Mouse (Mus musculus): Measurements from ENCODE around the gene Nus1. TPM values are rescaled to one million over a fixed set of nuclear protein-coding genes. Genes with fewer than 3 reads are reported as not detected.

The Nus1 gene
- total RNA-seq (2021): 10 to 100 TPM; 52.0 to 63.4 TPM
- long read RNA-seq, experiment 1, full-length matches to known transcripts: 51 of 62 reads
- long read RNA-seq, experiment 1, partial matches to known transcripts: 0 of 62 reads
- long read RNA-seq, experiment 1, other reads (novel, unspliced or antisense): 11 of 62 reads
- long read RNA-seq, experiment 2, full-length matches to known transcripts: 9 of 17 reads
- long read RNA-seq, experiment 2, partial matches to known transcripts: 0 of 17 reads
- long read RNA-seq, experiment 2, other reads (novel, unspliced or antisense): 8 of 17 reads

DNA sequence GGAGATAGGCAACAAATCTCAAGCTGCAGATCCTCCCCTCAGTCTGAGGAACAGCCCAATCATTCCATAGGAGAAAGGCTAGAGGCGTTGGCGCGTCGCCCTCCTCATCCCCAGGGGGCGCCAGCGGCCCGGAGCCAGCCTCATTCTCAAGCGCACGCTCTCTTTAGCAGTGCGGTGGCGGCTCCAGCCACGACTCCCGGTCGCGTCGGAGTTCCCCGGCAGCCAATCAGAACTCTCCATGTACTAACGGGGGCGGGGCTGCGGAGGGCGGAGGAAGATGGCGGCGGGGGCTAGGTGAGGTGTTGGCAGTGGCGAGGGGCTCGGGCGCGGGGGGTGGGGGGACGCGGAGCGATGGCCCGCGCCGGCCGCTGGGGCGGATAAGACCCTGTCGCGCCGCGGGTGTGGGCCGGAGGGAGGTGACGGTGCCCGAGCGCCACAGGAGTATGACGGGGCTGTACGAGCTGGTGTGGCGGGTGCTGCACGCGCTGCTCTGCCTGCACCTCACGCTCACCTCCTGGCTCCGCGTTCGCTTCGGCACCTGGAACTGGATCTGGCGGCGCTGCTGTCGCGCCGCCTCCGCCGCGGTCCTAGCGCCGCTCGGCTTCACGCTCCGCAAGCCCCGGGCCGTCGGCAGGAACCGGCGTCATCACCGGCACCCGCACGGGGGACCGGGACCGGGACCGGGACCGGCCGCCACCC lies at the start of gene Nus1:
Gene Nus1 (plus strand): TSS at position 249 of the 699 bp plus-strand sequence.
- DNase-seq: peak; percentile 97

DNA sequence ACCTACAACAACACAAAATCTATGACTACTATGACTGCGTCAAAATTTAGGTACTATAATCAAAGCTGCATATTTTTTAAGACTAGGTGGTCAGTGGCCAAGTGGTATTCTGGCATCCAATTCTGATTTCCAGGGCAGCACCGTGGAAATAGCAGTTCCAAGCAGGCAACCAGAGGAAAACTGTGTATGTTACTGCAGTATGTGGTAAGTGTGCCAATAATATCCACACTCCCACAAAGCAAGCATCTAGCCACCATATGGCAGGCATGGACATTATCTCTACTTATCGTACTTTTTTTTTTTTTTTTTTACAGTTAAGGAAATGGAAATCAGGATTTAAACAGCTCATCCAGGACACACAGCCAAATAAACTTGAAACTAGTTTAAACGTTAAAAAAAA lies 49.0 kb upstream of the Nus1 start:
- no peak for DNase-seq

DNA sequence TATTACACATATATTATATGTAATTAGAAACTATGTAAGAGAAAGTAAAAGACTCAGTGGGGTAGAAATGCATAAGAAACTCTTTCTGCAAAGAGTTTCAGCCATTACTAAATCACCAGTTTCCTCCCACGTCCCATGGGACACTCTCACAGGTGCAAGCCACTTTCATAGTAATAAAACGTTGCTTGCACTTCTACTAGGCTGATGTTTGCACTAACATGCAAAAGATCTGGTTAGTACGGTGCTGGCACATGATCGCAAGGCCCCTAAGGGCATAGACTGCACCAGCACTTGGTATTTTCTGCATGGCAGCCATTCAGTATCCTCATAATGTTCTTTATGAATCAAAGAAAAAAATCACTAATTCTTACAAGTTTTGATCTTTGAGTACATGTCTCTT lies 43.5 kb upstream of the Nus1 start:
- DNase-seq: no peak

DNA sequence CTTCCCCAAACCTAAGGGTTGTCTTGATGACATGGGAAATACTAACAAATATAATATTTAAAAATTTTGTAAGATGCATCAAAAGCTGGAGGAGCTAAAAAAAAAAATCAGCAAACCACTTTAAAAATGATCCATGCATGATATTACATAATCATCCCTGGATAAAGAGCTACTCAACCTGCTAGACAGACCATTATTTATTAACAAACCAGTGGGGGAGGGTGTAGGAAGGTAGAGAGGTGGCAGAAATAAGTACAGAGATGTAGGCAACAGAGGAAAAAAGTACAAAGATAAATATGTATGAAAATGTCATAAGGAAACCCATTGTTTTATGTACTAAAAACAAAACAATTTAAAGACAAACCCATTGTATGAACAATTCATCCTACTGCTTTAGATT lies 42.7 kb upstream of the Nus1 start:
- no peak for DNase-seq

DNA sequence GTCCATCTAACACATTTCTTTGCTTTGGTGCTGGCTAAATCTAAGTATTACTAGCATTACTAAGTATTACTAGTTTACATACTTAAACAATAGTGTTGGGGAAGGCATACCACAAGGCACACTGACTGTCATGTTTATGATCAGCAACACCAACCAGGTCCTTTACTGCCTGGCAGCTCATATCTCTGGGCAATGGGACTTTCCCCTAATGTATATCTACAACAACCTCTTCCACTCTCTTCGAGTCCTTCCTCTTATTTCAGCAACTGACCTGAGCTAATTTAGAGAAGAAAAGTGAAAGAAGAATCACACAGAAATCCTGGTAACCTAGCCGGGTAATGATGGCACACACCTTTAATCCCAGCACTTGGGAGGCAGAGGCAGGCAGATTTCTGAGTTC lies 40.9 kb upstream of the Nus1 start:
- DNase-seq: no peak

DNA sequence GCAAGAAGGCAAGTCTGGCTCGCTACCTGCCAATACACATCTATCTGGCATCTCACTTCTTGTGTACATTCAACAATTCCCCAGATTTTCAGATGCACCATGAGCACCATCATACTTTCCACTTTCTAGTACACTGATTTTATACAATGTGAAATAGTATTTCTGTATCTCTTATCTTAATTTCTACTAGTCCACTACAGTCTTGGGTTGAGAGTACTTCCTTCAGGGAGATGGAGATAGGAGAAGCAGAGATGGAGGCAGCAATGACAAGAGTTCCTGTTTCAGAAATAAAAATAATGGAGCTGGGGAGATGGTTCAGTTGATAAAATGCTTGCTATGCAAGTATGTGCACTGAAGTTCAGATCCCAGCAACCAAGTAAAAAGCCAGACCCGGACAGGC lies 39.5 kb upstream of the Nus1 start:
- no peak for DNase-seq

DNA sequence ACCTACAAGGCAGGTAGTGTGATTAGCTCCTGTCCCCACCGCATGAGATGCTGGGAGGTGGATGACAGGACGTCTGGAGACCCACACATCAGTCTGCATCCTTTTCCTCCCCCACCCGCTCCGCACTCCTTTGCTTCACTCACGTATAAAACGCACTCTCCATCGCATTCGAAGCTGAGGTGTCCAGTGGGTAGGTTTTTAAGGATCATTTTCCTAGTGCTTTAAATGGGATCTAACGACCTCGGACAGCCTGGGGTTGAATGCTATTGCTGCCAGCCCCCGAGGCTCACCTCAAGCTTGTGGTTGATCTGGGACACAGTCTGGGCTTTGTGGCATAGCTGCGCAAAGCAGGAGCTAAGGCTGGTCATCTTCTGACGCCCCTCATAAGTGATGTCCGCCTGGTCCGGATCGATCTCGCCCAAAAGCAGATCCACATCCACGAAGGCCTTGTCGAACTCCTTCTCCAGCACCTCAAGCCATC lies 36.0 kb upstream of the Nus1 start:
- DNase-seq: no peak

DNA sequence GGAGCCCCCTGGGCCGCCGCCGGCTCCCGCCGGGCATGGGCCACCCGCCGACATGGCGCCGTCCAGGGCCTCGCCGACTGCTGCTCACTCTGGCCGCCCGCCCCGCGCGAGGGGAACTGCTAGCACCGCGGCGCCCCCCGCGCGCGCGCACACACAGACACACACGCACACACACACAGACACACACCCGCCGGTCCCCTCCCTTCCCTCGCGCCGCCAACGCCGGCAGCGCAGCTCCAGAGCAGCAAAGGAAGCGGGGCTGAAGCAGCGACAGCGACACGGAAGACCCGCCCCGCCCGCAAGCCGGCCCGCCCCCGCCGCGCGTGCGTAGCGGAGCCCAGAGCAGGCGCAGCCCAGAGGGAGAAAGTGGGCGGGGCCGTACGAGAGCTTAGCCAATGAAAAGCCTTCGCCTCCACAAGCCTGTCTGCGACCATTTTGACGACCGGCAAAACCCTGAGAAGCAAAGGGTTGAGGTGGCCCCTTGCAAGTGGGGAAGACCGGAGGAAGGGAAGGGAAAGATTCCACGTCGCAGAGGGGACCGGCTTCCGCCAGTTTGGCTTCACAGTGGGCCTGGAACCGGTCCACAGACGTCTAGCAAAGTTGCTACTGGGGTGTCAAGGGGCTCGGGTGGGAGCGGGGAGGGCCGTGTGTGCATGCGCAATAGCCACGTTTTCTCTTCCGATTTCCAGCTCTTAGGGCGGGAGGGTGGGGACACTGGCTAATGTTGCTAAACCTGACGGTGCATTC lies 35.3 kb upstream of the Nus1 start, which contains the start of gene Gopc:
Gene Gopc (minus strand): TSS at position 280 of the 747 bp plus-strand sequence.
- peak; percentile 97 to 99 for DNase-seq

DNA sequence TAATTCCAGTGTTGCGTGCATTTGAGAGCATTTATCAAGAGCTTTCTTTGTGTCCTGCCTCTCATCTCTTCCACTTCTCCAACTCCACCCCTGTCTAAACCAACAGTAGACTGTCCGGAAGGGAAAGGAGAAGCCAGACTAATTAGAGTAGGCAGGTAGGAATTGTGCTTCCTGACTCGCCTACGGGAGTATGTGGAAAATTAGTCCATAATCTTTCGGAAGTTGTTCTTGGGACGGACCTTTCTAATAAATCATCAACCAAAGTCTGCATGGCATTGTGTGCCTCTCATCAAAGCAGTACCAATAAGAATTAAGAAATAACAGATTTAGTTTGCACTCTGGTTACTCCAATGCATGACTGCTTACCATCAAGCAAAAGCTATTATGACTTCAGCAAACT lies 34.3 kb upstream of the Nus1 start:
- no peak for DNase-seq

DNA sequence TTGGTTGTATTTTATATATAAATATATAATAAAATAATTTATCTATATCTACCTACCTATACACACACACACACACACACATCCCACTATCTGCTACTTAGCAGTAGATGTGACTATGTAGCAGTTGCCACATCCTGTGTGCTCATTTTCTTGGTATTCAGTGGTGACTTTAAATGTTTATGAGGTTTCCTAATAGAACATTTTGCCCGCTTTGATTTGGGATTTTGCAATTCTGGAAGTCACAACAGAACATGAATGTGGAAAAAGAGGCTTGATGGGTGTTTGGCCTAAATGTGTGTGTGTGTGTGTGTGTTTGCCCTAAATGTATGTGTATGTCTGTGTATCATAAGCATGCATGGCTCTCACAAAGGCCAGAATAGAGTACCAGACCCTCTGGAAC lies 33.8 kb upstream of the Nus1 start:
- no peak for DNase-seq

DNA sequence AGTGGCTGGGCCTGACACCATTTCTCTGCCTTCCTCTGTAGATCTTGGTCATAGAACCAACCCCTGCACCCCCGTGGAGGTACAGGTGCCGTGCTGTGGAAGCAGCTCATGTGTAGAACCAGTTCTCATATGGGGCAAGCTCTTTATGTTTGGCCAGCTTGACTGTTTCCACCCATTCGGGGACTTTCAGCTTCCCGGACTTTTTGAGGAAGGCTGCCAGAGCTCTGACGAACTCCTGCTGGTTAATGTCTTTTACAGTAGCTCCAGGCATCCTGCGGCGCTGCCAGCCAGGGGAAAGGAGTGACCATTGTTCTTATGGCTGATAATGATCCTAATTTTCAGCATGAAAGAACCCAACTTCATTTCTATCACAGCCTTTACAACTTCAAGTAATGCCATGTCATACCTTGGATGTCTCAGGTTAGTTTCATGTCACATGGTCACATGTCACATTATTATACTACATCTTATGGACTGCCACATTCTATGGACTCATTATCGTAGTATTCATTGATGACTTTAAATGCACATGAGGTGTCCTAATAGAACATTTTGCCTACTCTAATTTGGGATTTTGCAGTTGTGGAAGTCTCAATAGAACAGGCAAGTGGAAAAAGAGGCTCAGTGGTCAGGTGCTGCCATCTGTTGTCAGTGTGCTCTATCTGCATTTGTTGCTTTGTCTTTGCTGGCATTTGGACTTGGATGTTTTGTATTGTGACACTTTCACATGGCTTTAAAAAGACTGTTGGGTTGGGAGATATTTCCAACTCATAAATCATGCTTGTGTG lies 32.3 kb upstream of the Nus1 start:
- peak; percentile 56 to 68 for DNase-seq

DNA sequence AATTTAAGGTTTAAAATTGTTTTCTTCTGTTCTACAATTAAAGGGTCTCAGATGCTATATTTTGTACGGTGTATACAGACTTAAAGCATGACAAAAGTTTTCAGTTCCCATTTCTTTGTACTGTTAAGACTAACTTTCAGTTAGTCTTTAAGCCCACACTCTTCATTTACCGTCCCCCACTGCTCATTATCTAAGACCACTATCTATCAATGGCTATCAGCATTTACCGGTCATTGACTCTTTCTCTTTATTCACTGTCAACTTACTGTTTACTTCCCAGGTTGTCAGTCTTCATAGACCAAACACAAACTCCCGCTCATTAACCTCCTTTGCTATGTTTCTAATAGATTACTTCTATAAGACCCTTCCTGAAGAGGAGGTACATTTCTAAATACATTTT lies 30.2 kb upstream of the Nus1 start:
- no peak for DNase-seq

DNA sequence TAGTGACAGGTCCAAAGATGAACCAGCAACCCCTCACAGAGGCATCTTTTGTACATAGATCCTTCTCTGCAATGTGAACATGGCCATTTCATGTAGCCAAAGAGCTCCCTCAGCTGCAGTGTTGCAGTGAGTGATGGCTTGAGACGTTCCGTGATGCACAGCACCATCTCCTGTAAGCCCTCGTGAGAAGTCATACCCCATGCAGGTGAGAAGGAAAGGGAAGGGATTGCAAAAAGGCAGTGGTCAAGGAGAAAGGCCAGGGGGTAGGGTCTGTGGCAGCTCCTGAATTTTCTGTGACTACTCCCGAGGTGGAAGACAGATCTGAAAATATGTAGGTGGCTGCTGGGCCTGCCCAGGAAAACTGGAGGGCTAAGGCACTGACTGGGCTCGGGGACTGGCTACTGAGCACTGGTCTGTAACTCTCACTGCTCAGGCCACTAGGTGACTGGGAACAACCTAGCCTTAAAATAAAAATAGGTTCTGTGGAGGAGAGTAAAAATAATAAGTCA lies 28.4 kb upstream of the Nus1 start, which contains the start of gene Nepn:
Gene Nepn (plus strand): TSS at position 51 of the 509 bp plus-strand sequence.
- DNase-seq: no peak

DNA sequence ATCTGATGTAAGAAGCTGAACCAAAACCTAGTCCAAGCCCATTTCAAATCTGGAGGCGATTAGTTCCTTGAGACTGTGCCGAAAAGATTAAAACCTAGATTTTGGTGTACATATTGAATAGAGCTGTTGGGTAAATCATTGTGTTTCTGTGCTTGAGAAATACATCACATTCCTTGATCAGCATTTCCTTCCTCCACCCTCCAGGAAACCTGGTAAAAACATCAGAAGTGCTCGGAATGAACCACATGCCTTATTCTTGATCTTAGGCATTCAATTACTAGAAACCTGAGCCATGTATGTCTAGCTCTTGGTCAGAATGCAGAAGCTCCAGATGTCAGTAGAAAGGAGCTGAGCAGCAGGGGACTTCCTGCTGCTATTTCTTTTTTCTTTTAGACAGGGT lies 27.9 kb upstream of the Nus1 start:
- no peak for DNase-seq

DNA sequence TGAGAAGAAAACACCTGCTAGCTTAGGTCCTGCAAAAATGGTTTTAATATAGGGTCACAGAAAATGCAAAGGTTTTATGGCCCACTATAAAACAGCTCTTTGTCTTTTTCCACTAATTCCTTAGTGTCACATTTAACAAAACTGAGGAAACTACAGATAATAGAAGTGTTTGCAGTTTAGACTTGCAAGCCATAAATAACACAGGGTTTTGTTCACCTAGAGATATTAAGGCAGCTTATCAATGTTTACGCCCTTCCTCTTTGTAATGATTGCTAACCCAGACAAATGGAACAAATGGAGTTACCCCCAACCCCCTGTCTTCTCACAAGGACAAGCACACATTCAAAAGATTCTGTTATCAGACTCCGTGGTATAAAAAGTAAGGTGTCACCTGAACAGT lies 26.1 kb upstream of the Nus1 start:
- no peak for DNase-seq

DNA sequence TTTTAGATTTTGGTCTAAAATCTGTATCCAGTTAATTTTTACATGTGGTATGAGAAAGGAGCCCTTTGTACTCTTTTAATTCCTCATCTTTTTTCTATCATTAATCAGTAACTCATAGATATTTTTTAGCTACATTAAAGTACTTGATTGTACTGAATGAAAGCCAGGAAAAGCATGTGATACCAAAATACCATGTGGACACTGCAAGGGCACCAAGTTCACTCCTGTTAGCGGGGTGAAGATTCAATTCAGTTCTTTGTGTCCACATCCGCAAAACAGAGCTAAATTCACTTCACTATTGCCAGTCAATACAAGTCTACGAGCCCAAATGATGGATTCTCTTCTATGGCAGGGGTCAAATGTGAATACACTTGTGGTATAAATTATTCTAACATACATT lies 20.7 kb upstream of the Nus1 start:
- DNase-seq: no peak

DNA sequence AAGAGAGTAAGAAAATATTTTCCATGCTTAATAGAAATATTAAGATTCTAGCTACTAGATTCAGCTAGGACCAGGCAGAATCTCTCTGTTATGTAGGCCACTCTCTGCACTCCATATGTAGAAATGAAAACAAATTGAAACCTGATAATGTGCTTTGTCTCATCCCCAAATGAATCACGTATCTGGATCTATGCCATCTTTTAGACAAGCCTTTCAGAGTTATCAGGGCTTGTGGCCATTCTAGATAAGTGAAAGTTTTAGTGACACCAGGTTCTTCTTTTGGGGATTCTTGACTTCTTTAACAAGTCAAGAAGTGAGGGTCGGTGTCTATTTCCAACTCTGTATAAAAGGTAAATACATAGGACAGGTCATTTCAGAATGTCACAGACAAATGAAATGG lies 18.6 kb upstream of the Nus1 start:
- no peak for DNase-seq

DNA sequence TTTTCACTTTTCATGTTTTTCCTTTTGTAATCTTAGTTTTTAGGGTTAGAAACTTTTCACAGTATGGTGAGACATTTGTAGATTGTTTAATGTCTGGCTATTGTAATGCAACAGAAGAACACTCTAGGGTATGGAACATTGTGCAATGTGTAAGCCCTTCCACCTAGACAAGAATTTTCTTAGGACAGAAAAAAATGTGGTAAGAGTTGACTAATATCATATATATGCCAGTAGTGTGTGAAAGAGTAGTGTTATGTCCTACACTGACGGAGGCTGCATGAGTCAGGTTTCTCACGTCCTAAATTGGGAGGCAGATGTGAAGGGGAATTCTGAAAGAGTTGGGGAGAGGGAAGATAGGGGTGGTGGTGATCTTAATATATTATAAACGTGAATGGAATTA lies 17.6 kb upstream of the Nus1 start:
- no peak for DNase-seq

DNA sequence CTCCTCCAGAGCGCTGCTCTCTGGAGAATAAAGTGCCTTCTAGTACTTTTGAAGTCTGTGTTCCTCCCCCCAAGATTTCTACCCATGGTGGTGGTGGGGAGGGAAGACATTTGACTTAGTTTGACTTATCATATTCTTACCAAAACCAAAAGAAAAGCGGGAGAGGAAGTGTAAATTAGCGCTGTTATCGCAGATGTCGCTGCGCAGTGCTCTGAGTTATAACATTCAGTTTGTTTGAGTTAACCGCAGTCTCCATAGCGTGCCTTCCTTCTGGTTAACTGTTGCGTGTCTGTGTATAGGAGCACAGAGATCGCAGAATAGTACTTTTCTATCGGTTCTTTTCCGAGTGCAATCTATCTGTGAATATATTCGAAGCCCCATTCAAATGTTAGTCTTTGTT lies 12.2 kb upstream of the Nus1 start:
- DNase-seq: no peak

DNA sequence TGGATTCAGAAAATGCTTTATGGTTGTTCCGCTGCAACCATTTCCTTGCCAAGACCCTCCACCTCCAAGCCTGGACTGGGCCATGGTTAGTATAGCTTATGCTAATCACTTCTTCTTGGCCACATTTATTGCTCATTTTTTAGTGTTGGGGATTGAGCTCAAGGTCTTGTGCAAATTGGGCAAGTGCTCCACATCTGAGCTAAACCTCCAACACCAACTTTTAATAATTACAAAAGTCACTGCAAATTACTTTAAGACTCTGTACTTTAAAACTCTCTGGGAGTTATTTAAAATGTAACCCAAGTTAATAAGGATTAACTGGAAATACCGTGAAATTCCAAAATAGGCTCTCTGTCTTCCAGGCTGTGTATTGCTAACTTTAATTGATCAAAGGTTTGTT lies 9.8 kb upstream of the Nus1 start:
- DNase-seq: no peak

DNA sequence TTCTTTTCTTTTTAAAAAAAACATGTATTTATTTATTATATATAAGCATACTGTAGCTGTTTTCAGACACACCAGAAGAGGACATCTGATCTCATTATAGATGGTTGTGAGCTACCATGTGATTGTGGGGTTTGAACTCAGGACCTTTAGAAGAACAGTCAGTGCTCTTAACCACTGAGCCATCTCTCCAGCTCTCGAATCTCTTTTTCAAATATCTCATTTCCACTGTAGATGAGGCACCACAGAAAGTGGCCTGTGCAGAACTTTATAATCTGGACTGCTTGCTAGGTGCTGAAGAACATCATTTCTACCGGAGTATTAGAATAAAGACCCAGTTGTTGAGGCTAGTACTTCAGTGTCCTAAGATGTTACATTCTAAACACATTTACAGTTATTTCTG lies 2.3 kb upstream of the Nus1 start:
- DNase-seq: no peak

DNA sequence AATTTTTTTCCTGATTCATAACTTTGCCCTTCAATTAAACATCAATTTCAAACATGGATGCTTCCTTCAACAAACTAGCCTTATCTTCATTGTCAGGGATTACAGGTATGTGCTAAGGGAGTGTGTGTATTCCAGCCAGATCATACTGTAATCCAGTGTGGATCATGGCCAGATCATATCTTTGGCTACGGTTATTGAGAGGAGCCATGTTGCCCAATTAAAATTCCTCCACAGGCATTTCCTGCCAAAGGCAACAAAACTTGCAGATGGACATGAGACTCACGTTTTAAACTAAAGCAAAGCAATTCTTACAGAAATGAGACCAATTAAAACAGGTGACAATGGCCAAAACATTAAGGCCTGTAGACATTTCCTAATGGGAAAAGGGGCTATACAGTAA lies 889 bp upstream of the Nus1 start:
- DNase-seq: no peak

All from adrenal gland, postnatal 36 days (tissue).